Mouse (Mus musculus) midbrain, embryonic 14.5 days (tissue): Measurements from ENCODE around the gene Tmem38b. TPM values are rescaled to one million over a fixed set of nuclear protein-coding genes. Genes with fewer than 3 reads are reported as not detected.

Experiments
- ATAC-seq: fragments of 200-750 bp; cut with Nextera tagmentation; 2 replicates; pipeline ENCODE4 v1.8.0; 2017; ENCODE audit warnings: moderate number of reproducible peaks, moderate library complexity; ENCODE audit not compliant: low FRiP score, low TSS enrichment
- DNase-seq: peaks from one replicate; pipeline ENCODE4 v3.0.0-alpha.2; 2015
- H3K27ac ChIP-seq: fragments of 300-500 bp; sonication (generic); replicated peaks from 2 replicates; pipeline ENCODE4 v1.5.1; 2014; ENCODE audit warnings: mild to moderate bottlenecking, low read depth, low read length, moderate library complexity
- H3K27me3 ChIP-seq: fragments of 300-500 bp; sonication (generic); 2 replicates; pipeline ENCODE4 v1.6.1; 2014; ENCODE audit warnings: low read length, control low read depth, mixed read lengths; ENCODE audit not compliant: control insufficient read depth, insufficient read depth
- H3K36me3 ChIP-seq: fragments of 300-500 bp; sonication (generic); 2 replicates; pipeline ENCODE4 v1.6.1; 2014; ENCODE audit warnings: low read length, control low read depth; ENCODE audit not compliant: control insufficient read depth, insufficient read depth
- H3K4me1 ChIP-seq: fragments of 300-500 bp; sonication (generic); 2 replicates; pipeline ENCODE4 v1.6.1; 2014; ENCODE audit warnings: mild to moderate bottlenecking, antibody characterized with exemption, low read length, control low read depth; ENCODE audit not compliant: control insufficient read depth, insufficient read depth
- H3K4me2 ChIP-seq: fragments of 300-500 bp; sonication (generic); 2 replicates; pipeline ENCODE4 v1.6.1; 2014; ENCODE audit warnings: mild to moderate bottlenecking, low read length, moderate library complexity
- H3K4me3 ChIP-seq: fragments of 300-500 bp; sonication (generic); replicated peaks from 2 replicates; pipeline ENCODE4 v1.5.1; 2014; ENCODE audit warnings: low read depth, low read length
- H3K9ac ChIP-seq: fragments of 300-500 bp; sonication (generic); replicated peaks from 2 replicates; pipeline ENCODE4 v1.6.1; 2014; ENCODE audit warnings: mild to moderate bottlenecking, low read length, moderate library complexity
- H3K9me3 ChIP-seq: fragments of 300-500 bp; sonication (generic); 2 replicates; pipeline ENCODE4 v1.6.1; 2016; ENCODE audit warnings: low read length, control low read depth, mixed read lengths; ENCODE audit not compliant: control insufficient read depth
- WGBS: fragments of 180-500 bp; shearing (Covaris S2); extraction: QIAGEN DNeasy Blood & Tissue Kit; methylation state at CpG from one replicate; pipeline ENCODE4 v1.1.7; 2014; 5-methylcytosine and 5-hydroxymethylcytosine counted together
- polyA plus RNA-seq: library from polyadenylated mRNA; unstranded; fragments of >200 nt; fragmentation: Nextera tagmentation; extraction: Ambion mirVana; gene quantifications from 2 replicates; pipeline ENCODE4 v1.2.1, GENCODE M21; 2014

The Tmem38b gene
- polyA plus RNA-seq, 1 experiment from 2014 or later = 11.9 TPM

- DNase-seq (peak; percentile 52), ATAC-seq (no peak)
- WGBS = 41% methylated on average over 6 of the region's 6 CpGs
- no peak overlapping the region for H3K4me2 ChIP-seq
- no peaks in the 10 kb centered on the region for H3K9me3 ChIP-seq
- H3K27me3 ChIP-seq = no peaks in the 10 kb centered on the region
- no peak overlapping the region for H3K4me3 ChIP-seq
- H3K4me1 ChIP-seq = peaks cover 7% of the 10 kb centered on the region; the same call in 1 of the 2 replicates
- H3K36me3 ChIP-seq = no peaks in the 10 kb centered on the region
- no peak overlapping the region for H3K27ac ChIP-seq
- H3K9ac ChIP-seq = no peak overlapping the region
Observed at GRCm38 (mm10) chr4:53823697-53824096, 2.1 kb upstream of the Tmem38b start.

GRCm38 (mm10) chr4:53824831-53825230 lies 1.0 kb upstream of the Tmem38b start:
- DNase-seq (no peak), ATAC-seq (no peak)
- Histone ChIP-seq H3K4me1 (peaks cover 7% of the 10 kb centered on the region; the same call in 1 of the 2 replicates), H3K4me3 (no peak overlapping the region), H3K27ac (no peak overlapping the region), H3K36me3 (no peaks in the 10 kb centered on the region), H3K9me3 (no peaks in the 10 kb centered on the region), H3K27me3 (no peaks in the 10 kb centered on the region), H3K4me2 (no peak overlapping the region), H3K9ac (no peak overlapping the region)
- WGBS = 68% methylated on average over 4 of the region's 4 CpGs

GRCm38 (mm10) chr4:53826641-53827248 lies 900 bp downstream of the Tmem38b start:
- Histone ChIP-seq H3K27me3 (no peaks in the 10 kb centered on the region), H3K36me3 (no peaks in the 10 kb centered on the region), H3K9ac (peak overlapping the region; percentile 73; the same call in 1 of the 2 replicates), H3K4me3 (peak overlapping the region; percentile 76), H3K4me1 (peaks cover 7% of the 10 kb centered on the region; the same call in 1 of the 2 replicates), H3K9me3 (no peaks in the 10 kb centered on the region), H3K4me2 (peak overlapping the region; percentile 64), H3K27ac (no peak overlapping the region)
- ATAC-seq (no peak), DNase-seq (peak; percentile 14)
- 7% methylated on average over 11 of the region's 11 CpGs for WGBS

GRCm38 (mm10) chr4:53827869-53828268 lies 2.0 kb downstream of the Tmem38b start:
- no peak overlapping the region for H3K4me3 ChIP-seq
- 87% methylated on average over 5 of the region's 5 CpGs for WGBS

GRCm38 (mm10) chr4:53828914-53829313 lies 3.1 kb downstream of the Tmem38b start:
- Histone ChIP-seq H3K9me3 (no peaks in the 10 kb centered on the region), H3K9ac (no peak overlapping the region), H3K4me1 (peaks cover 7% of the 10 kb centered on the region; the same call in 1 of the 2 replicates), H3K4me2 (no peak overlapping the region), H3K36me3 (no peaks in the 10 kb centered on the region), H3K27ac (no peak overlapping the region), H3K27me3 (no peaks in the 10 kb centered on the region), H3K4me3 (no peak overlapping the region)
- no peak for ATAC-seq
- 91% methylated on average over 3 of the region's 3 CpGs for WGBS
- no peak for DNase-seq

More at GRCm38 (mm10) chr4:53827869-53828268, 2.0 kb downstream of the Tmem38b start:
- H3K4me2 ChIP-seq = no peak overlapping the region
- no peaks in the 10 kb centered on the region for H3K27me3 ChIP-seq
- DNase-seq (no peak), ATAC-seq (no peak)
- peaks cover 7% of the 10 kb centered on the region; the same call in 1 of the 2 replicates for H3K4me1 ChIP-seq
- no peaks in the 10 kb centered on the region for H3K36me3 ChIP-seq
- no peaks in the 10 kb centered on the region for H3K9me3 ChIP-seq
- no peak overlapping the region for H3K27ac ChIP-seq
- H3K9ac ChIP-seq = no peak overlapping the region

GRCm38 (mm10) chr4:53830016-53830415 lies 4.2 kb downstream of the Tmem38b start:
- Histone ChIP-seq H3K4me3 (no peak overlapping the region), H3K27ac (no peak overlapping the region), H3K9me3 (no peaks in the 10 kb centered on the region), H3K4me2 (no peak overlapping the region), H3K27me3 (no peaks in the 10 kb centered on the region), H3K36me3 (no peaks in the 10 kb centered on the region), H3K9ac (no peak overlapping the region), H3K4me1 (peaks cover 7% of the 10 kb centered on the region; the same call in 1 of the 2 replicates)
- 90% methylated on average over 4 of the region's 4 CpGs for WGBS
- no peak for DNase-seq
- ATAC-seq = no peak

- ATAC-seq = no peak
- Histone ChIP-seq H3K4me1 (peaks cover 7% of the 10 kb centered on the region; the same call in 1 of the 2 replicates), H3K27ac (no peak overlapping the region), H3K27me3 (no peaks in the 10 kb centered on the region), H3K9me3 (no peaks in the 10 kb centered on the region), H3K4me3 (no peak overlapping the region), H3K4me2 (no peak overlapping the region), H3K36me3 (no peaks in the 10 kb centered on the region), H3K9ac (no peak overlapping the region)
- DNase-seq = no peak
- WGBS = 98% methylated on average over 2 of the region's 2 CpGs
Observed at GRCm38 (mm10) chr4:53830579-53830978, 4.7 kb downstream of the Tmem38b start.

GRCm38 (mm10) chr4:53832321-53832720 lies 6.5 kb downstream of the Tmem38b start:
- Histone ChIP-seq H3K4me1 (0 out of 2 replicates have a peak, but pooled peaks cover 15% of the 10 kb centered on the region), H3K27ac (no peak overlapping the region), H3K9me3 (no peaks in the 10 kb centered on the region), H3K4me3 (no peak overlapping the region), H3K9ac (no peak overlapping the region), H3K4me2 (no peak overlapping the region), H3K36me3 (no peaks in the 10 kb centered on the region), H3K27me3 (no peaks in the 10 kb centered on the region)
- no peak for ATAC-seq
- DNase-seq = no peak
- 28% methylated on average over 3 of the region's 3 CpGs for WGBS

- Histone ChIP-seq H3K27ac (no peak overlapping the region), H3K36me3 (no peaks in the 10 kb centered on the region), H3K4me3 (no peak overlapping the region), H3K27me3 (no peaks in the 10 kb centered on the region), H3K9ac (no peak overlapping the region), H3K4me2 (no peak overlapping the region), H3K4me1 (0 out of 2 replicates have a peak, but pooled peaks cover 14% of the 10 kb centered on the region), H3K9me3 (no peaks in the 10 kb centered on the region)
- DNase-seq (no peak), ATAC-seq (no peak)
- 14% methylated on average over 5 of the region's 5 CpGs for WGBS
Observed at GRCm38 (mm10) chr4:53836978-53837377, 11.1 kb downstream of the Tmem38b start.
